Mouse (Mus musculus) liver, adult (tissue): ENCODE results near the gene Dclk1.

ENCODE experiments used
- GATA4 ChIP-seq: IDR thresholded peaks from 2 replicates; pipeline ENCODE4 v1.6.1; 2014; ENCODE audit warnings: mild to moderate bottlenecking, low read length; ENCODE audit not compliant: insufficient replicate concordance

Dclk1 gene

DNA sequence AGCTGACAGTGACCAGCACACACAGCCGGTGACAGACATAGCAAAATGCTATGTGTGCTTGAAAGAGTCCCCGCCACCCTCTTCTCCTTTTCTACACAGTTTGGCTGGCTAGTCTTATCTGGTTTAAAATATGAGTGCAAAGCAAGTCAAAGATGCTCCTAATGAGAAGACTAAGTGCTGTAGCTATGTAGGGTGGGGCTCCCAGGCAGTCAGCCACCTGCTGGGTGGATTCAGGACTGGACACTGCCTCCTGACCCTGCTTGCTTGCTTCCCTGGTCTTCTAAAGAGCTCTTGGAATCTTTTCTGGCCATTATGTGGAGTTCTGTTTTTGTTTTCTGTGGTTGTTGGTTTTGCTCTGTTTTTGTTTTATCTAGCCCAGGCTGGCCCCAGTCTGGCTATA is 108.0 kb downstream of the Dclk1 start:
- TF ChIP-seq GATA4, result no peak

DNA sequence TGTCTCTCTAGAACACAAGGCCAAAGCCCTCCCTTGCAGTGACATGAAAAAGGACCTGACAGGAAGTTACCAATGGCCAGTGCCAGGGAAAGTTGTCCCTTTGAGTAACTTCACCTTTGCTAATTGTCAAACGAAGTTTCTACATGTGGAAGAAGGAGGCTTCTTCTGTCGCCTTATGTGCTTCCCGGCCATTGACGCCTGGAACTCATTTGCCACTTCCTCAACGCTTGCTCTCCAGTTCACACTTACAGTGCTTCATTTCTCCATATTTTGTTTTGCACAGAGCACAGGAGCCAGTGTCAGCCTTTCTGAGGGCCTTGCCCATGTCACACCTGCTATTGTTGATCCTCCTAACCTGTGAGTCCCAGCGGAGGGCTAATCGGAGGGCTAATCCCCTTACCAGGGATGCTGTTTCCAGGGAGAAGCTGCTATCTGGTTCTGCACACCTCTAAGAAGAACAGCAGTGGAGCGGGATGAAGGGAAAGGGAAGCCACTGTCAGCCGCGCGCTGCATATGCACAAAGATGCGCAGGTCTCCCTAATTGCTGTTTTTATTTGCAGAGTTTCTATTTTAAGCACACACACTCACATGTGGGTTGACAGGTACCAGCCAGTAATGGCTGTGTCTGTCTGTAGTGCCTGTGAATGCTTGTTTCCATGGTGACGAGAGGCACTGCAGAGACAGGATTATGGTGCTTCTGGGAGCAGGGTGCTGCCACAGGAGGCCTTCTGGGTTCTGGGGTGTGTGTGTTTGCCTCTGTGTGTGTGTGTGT is 109.3 kb downstream of the Dclk1 start:
- TF ChIP-seq GATA4, result no peak

DNA sequence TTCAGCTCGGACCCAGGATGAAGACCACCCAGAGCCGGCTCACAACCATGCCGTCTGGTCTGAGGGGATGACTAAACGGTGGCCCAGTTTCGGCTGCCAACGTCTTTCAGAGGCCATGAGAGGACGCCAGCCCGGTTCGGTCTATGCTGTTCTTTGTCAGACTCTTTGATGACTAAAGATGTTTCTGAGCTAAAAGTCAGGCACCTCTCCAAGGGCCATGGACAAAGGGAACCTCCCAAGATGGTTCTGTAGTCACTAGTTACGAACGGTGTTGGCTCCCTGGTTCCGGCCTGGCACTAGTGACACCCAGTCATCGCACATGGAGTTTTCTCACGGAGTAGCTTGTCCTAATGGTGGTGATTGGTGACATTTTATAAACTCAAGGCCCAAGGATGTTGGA is 110.4 kb downstream of the Dclk1 start:
- no peak for TF ChIP-seq GATA4

DNA sequence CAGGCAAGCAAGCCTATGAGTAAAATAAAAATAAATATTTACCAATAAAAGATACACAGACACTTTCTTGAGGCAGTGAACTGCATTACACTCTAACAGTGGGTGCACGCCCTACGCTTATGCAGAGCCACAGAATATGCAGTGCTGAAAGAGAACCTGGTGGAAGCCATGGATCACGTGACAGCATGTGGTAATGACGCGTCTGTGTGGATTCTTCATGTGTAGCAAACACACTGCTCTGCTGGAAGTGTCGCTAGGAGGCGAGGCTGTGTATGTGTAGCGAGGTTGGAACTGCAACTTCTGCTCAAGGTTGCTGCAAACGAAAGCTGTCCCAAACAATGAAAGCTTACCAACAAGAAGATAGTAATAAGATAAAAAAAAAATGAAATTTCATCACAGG is 111.0 kb downstream of the Dclk1 start:
- TF ChIP-seq GATA4, result no peak

DNA sequence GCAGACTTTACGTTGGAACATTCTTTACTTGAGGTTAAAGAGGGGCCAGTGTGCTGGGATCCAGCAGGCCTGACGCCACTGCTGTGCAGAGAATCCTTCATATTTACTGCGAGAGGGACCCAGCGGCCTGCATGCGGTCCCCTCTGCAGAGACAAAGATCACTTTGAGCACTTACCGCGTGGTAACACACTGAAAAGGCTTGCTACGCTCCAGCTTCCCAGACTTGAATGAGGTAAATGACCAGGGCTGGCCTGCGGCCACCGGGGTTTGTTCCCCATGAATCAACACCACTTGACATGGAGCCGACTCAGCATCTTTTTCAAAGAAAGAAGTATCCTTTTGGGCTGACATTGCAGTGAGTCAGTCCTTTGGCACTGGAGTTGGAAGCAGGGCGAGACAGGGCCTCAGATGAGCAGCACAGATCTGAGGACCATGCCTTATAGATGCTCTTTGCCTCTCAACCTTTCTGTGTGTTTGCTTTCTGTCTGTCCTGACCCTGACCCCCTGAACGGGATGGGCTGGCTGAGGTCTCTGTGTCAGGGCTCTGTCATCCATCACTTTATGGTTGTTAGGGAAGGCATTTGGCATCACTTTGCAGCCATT is 111.8 kb downstream of the Dclk1 start:
- no peak for TF ChIP-seq GATA4

DNA sequence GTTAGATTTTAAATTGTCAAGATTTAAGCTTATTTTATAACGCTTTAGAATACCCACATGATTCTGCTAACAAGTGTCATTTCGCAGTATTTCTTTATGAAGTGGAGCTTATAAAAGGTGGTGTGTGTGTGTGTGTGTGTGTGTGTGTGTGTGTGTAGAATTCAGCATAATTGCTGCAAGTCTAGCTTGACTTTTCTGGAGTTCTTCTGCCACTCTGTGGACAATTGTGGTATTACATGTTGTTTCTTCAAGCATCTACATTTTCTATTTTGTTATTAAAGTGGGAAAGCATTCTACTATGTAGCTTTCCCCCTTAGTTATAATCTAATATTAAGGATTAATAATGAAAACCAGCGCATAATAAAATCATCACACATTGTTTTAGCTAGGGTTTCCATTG is 112.6 kb downstream of the Dclk1 start:
- TF ChIP-seq GATA4, result no peak

DNA sequence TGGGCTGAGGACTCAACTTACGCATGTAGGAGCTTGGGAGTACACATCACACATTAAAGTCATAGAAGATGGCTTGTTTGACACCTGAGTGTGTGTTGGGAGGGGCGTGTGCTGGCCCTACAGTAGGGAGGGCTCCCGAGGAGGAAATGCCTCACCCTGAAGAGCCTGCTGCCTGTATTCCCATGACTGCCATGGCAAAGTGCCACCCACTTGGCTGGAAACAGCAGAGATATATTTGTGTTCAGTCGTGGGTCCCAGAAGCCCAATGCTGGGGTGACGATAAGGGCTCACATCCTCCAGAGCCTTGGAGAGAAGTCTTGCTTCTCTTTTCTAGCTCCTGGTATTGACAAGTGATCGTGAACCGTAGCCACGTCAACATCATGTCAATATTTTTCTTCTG is 116.3 kb downstream of the Dclk1 start:
- no peak for TF ChIP-seq GATA4

DNA sequence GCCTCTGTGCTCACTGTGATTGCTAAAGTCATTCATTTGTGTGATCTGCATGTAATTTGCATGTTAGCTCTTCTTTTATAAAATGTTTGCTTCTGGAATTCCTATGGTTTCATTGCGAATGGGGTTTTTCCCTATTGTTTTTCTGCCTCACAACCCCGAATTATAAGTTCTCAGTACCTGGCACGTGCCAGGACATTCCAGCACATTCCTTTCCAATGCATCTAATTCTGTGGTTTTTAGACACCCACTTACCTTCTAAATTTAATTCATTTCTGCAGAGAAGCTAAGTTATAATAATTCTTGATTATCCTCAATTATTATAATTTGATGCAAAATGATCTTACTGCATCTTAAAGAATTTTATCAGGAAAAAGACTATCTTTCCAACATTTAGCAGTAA is 118.7 kb downstream of the Dclk1 start:
- TF ChIP-seq GATA4, result no peak

DNA sequence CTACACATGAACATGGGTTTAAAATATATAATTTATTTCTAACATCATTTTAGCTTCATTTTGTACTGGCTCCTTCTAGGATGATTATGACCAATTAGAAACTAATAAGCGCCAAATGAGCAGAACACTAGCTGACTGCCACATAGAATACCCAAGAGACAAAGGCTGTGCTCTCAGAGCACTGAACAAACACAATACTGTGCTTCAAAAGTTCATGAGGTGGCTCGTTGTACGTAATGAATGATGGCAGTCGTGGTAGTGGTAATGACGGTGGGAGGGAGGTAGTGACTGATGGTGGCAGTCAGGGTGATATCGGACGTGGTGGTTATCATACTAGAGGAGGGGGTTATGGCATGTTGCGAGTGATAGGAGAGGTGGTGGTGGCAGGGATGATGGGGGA is 125.0 kb downstream of the Dclk1 start:
- no peak for TF ChIP-seq GATA4

DNA sequence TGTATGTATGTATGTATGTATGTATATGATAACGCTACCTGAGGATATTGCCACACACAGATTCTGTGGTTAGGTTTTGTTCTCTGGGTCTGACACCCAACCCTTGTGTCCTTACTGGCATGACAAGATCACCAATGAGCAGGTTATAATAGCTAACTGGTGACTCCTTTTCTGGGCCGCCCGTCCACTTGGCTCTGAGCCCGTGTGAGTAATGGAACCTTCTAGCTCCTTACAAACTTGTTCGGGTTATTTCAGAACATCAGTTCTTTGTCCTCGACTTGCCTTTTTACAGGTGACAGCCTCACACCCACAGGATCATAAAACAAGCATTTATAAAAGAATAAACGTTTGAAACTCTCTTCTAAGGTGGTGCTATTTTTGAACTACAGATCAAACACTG is 127.0 kb downstream of the Dclk1 start:
- TF ChIP-seq GATA4, result no peak

DNA sequence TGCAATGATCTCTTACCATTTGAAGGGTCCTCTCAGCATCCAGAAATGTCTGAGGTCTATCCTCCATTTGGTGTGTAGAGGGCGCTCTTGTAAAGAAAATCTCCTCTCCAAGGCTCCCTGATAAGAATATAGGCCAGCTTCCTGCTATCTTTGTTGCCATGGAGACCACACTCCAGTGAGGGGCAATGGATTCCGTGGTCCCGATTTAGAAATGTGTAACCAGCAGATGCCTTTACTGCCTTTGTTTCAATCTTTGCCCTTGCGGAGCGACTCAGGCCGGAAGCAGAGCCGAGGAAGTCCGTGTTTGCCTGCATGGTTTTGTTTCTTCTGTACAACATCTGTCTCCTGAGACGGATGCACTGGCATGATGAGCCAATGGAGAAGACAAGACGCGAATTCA is 131.5 kb downstream of the Dclk1 start:
- TF ChIP-seq GATA4, result 0 out of 2 replicates have a peak, but pooled peaks have one; percentile 28

DNA sequence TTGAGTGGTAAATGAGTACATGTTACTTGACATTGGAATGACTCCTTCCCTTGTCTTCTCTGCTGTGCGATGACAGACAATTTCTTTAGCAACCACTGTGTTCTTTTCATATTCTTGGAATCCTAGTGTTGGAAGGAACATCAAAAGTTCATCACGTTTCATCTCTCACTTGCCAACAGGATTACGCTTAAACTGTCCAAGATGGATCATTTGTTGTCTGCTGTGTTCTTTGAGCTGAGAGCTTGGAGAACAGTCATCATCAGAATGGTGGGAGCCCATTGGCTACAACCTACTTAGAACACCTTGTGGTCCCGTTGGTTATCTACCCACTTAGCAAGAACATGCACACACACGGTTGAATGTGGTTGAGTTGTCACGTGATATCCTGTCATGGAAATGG is 136.4 kb downstream of the Dclk1 start:
- no peak for TF ChIP-seq GATA4

DNA sequence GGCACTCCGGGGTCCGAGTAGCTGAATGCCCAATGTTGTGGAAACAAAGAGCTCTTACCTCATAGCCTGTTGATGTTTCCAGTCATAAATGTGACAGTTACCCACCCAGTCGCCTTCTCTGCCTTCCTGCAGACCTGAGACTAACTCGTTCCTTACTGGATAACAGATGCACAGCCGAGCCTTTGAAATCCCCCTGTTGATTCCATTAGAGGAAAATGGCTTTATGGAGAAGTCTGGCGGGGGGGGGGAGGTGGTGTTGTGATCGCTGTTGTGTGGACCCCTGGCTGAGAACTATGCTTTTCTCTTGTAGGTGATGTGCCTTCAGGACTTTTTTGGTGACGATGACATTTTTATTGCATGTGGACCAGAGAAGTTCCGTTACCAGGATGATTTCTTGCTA is 138.3 kb downstream of the Dclk1 start:
- TF ChIP-seq GATA4, result no peak

DNA sequence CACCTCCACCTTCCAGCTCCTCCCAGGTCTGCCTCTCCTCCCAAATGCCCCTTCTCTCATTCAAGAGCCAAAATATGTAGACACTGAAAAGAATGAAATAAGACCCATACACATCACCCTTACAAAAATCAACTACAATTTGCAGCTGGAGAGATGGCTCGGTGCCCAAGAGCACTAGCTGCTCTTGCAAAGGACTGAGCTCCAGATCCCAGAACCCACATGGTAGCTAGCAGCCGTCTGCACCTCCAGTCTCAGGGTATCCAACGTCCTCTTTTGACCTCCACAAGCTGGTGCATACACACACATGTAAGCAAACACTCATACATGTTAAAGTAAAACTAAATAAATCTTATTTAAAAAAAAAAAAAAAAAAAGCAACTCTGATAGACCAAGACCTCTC is 150.4 kb downstream of the Dclk1 start:
- TF ChIP-seq GATA4, result no peak

DNA sequence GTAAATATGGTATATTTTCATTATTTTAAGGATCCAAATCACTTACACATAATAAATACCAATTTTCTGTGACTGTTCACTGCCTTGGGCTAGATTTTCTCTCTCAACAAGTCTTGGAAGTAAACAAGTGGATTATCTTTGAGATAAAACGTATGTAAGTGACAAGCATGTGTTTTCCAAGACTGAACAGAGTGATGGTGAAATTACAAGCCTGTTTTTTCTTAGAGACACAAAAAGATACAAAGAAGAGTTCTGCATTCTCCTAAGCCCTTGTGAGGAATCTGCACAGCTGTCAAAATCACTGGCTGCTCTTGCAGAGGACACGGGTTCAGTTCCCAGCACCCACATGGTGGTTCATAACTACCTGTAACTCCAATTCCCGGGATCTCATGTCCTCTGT is 151.4 kb downstream of the Dclk1 start:
- no peak for TF ChIP-seq GATA4

DNA sequence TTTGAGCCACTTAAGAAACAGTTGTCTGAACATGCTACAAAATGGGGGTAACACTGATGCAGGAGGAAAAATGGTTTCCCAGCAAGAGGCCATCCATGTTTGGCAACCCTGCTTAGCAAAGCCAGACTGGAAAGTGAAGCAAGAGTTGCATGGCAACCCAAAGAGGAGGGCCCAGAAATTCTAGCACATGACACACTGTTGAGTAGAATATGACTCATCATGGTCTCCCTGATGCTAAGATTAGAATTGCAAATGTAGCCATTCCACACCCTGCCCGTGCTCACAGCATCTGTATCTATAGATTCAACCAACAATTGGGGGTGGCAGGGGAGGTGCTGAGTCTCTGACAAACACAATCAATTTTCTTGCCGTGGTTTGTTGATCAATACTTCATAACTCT is 154.6 kb downstream of the Dclk1 start:
- no peak for TF ChIP-seq GATA4
